8 mouse cellular contexts compared by ENCODE assay signal in the genomic region with DNA sequence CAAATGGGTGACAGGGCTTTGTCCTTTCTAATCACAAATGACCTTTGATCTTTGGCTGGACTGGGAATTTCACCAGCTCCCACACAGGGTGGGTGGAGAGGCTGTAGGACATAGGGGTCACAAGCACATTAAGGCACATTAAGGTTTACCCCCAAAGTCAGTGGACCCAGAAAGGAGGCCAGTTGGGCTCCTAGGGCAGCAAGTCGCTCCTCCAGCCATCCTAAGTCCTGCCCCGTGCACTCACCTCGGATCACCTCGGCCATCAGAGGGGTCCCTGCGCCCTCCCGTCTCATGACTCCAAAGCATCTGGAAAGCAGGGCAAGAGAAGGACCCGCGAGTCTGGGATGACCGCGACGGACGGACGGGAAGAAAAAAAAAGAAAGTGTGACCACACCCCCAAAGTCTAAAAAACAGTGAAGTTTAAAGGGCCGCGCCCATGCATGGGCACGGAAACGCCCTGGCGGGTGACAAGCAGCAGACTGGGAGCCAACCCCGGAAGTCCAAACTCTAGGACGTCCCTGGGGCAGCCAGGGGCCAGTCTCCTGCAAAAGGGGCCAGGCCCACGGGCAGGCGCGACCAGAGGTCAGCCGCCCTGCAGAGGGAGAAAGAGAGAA. TPM values are rescaled to one million over a fixed set of nuclear protein-coding genes. Genes with fewer than 3 reads are reported as not detected.
DNase-seq lines count a peak whose midpoint lies in the region; ATAC-seq lines count a peak whose summit lies in the region.

No protein-coding gene starts in this region.

- peak overlapping the region; percentile 64 for H3K9ac ChIP-seq in forebrain, embryonic 13.5 days
- H3K9ac ChIP-seq in hindbrain, embryonic 11.5 days (ENCODE audit: low read depth, low read length): peak overlapping the region; percentile 65
- H3K9ac ChIP-seq in limb, embryonic 15.5 days: peak overlapping the region; percentile 51
- H3K9ac ChIP-seq in midbrain, embryonic 15.5 days: peak overlapping the region; percentile 5; the same call in 1 of the 2 replicates

- H3K4me2 ChIP-seq in forebrain, embryonic 13.5 days: peak overlapping the region; percentile 95
- peak overlapping the region; percentile 92 for H3K4me2 ChIP-seq in hindbrain, embryonic 11.5 days (replicated peaks; ENCODE audit: low read depth, low read length)
- H3K4me2 ChIP-seq in limb, embryonic 15.5 days: peak overlapping the region; percentile 88
- H3K4me2 ChIP-seq in midbrain, embryonic 15.5 days: peak overlapping the region; percentile 67

- peak; percentile 49 for DNase-seq in ES-CJ7 (ENCODE audit: low read depth, low spot score)
- DNase-seq in adrenal gland, postnatal 25 days: peak; percentile 69
- no peak for DNase-seq in hindbrain, embryonic 11.5 days (ENCODE audit: low spot score)
- peak; percentile 74 for DNase-seq in testis, postnatal 10 days (ENCODE audit: low spot score)
- no peak for DNase-seq in right cerebral cortex, postnatal 36 days (ENCODE audit: low spot score in 2 of 2)

- ATAC-seq in forebrain, embryonic 13.5 days: peak; percentile 69
- peak; percentile 83 for ATAC-seq in hindbrain, embryonic 11.5 days (ENCODE audit: low FRiP score)
- 0 out of 2 replicates have a peak, but pooled peaks have one; percentile 52 for ATAC-seq in limb, embryonic 15.5 days (ENCODE audit: insufficient number of reproducible peaks, low FRiP score, low TSS enrichment, low read depth)
- ATAC-seq in midbrain, embryonic 15.5 days (replicated peaks): peak; percentile 63

- H3K4me3 ChIP-seq in forebrain, embryonic 13.5 days: peak overlapping the region; percentile 50
- peak overlapping the region; percentile 43 for H3K4me3 ChIP-seq in hindbrain, embryonic 11.5 days (ENCODE audit: low read depth, low read length)
- H3K4me3 ChIP-seq in limb, embryonic 15.5 days: peak overlapping the region; percentile 55
- peak overlapping the region; percentile 40 for H3K4me3 ChIP-seq in midbrain, embryonic 15.5 days

- no peaks in the 10 kb centered on the region for H3K9me3 ChIP-seq in forebrain, embryonic 13.5 days (replicated peaks)
- H3K9me3 ChIP-seq in hindbrain, embryonic 11.5 days (ENCODE audit: control insufficient read depth, low read length): no peaks in the 10 kb centered on the region
- no peaks in the 10 kb centered on the region for H3K9me3 ChIP-seq in limb, embryonic 15.5 days
- H3K9me3 ChIP-seq in midbrain, embryonic 15.5 days: no peaks in the 10 kb centered on the region

- H3K27me3 ChIP-seq in forebrain, embryonic 13.5 days: no peaks in the 10 kb centered on the region; the same call in 1 of the 2 replicates
- H3K27me3 ChIP-seq in hindbrain, embryonic 11.5 days (ENCODE audit: control insufficient read depth, insufficient read depth, low read length): no peaks in the 10 kb centered on the region
- no peaks in the 10 kb centered on the region for H3K27me3 ChIP-seq in limb, embryonic 15.5 days
- no peaks in the 10 kb centered on the region for H3K27me3 ChIP-seq in midbrain, embryonic 15.5 days (replicated peaks)

- H3K36me3 ChIP-seq in forebrain, embryonic 13.5 days (ENCODE audit: poor library complexity, severe bottlenecking): no peaks in the 10 kb centered on the region
- no peaks in the 10 kb centered on the region for H3K36me3 ChIP-seq in hindbrain, embryonic 11.5 days (ENCODE audit: control insufficient read depth, insufficient read depth, low read length)
- H3K36me3 ChIP-seq in limb, embryonic 15.5 days: no peaks in the 10 kb centered on the region
- no peaks in the 10 kb centered on the region for H3K36me3 ChIP-seq in midbrain, embryonic 15.5 days (replicated peaks)

- 2% methylated on average over 24 of the region's 24 CpGs for WGBS in forebrain, embryonic 13.5 days
- 1% methylated on average over 24 of the region's 24 CpGs for WGBS in hindbrain, embryonic 11.5 days
- 3% methylated on average over 24 of the region's 24 CpGs for WGBS in limb, embryonic 15.5 days
- 2% methylated on average over 24 of the region's 24 CpGs for WGBS in midbrain, embryonic 15.5 days

- peaks cover 9% of the 10 kb centered on the region for H3K4me1 ChIP-seq in forebrain, embryonic 13.5 days
- H3K4me1 ChIP-seq in hindbrain, embryonic 11.5 days (replicated peaks; ENCODE audit: control insufficient read depth, insufficient read depth, low read length): 0 out of 2 replicates have a peak, but pooled peaks cover 2% of the 10 kb centered on the region
- H3K4me1 ChIP-seq in limb, embryonic 15.5 days: no peaks in the 10 kb centered on the region
- peaks cover 8% of the 10 kb centered on the region for H3K4me1 ChIP-seq in midbrain, embryonic 15.5 days

- H3K27ac ChIP-seq in forebrain, embryonic 13.5 days: no peak overlapping the region
- H3K27ac ChIP-seq in hindbrain, embryonic 11.5 days (ENCODE audit: low read depth, low read length): no peak overlapping the region
- peak overlapping the region; percentile 28 for H3K27ac ChIP-seq in limb, embryonic 15.5 days
- no peak overlapping the region for H3K27ac ChIP-seq in midbrain, embryonic 15.5 days

RNA-seq across cellular contexts. Expression of gene Cdc14b, which starts 26.8 kb away (rescaled TPM):
- total RNA-seq in adrenal gland, postnatal 25 days (2021): 9.7 and 10.2 TPM in 2 replicates
- polyA plus RNA-seq in forebrain, embryonic 13.5 days (2015; fragmentation: Nextera tagmentation; extraction: Ambion mirVana): 3.8 and 5.5 TPM in 2 replicates
- 14.9 and 16.0 TPM in 2 replicates for polyA plus RNA-seq in hindbrain, embryonic 11.5 days (2014; fragmentation: Nextera tagmentation; extraction: Ambion mirVana)
- 11.3 and 12.7 TPM in 2 replicates for polyA plus RNA-seq in limb, embryonic 15.5 days (2015; fragmentation: Nextera tagmentation; extraction: Ambion mirVana)
- polyA plus RNA-seq in midbrain, embryonic 15.5 days (2015; fragmentation: Nextera tagmentation; extraction: Ambion mirVana): 2.4 and 2.5 TPM in 2 replicates

Comparison
In these comparisons a context has a peak if more than half of its experiments do, and no peak if none do; other contexts are left out.
1. DNase-seq: peak in ES-CJ7 (single experiment), adrenal gland, postnatal 25 days (single experiment) and testis, postnatal 10 days (single experiment); none in hindbrain, embryonic 11.5 days (single experiment) and right cerebral cortex, postnatal 36 days (0 of 2).
2. H3K9ac ChIP-seq: peak in every context shown above with its lines; median percentile 65 in hindbrain, embryonic 11.5 days; 64 in forebrain, embryonic 13.5 days; 51 in limb, embryonic 15.5 days; 5 in midbrain, embryonic 15.5 days.
3. Peak in every context shown above with its lines, with median percentiles within 50 percentile points of each other: ATAC-seq, H3K4me2 ChIP-seq and H3K4me3 ChIP-seq.